Mouse (Mus musculus) G1E (cell line): ENCODE measurements around the gene Olfr830. TPM values are rescaled to one million over a fixed set of nuclear protein-coding genes. Genes with fewer than 3 reads are reported as not detected.
"Not testable (repeated sequence)": the region's sequence is repeated elsewhere in the genome, so short reads cannot be mapped to it uniquely, and the experiment has no call there.

Source experiments
- ATAC-seq: 2 replicates; pipeline ENCODE4 v1.8.0; 2016; ENCODE audit warnings: mild to moderate bottlenecking; ENCODE audit not compliant: insufficient number of reproducible peaks, poor library complexity, low FRiP score, severe bottlenecking; ENCODE audit errors: extremely low read depth
- DNase-seq: peaks from one replicate; pipeline ENCODE4 v3.0.0; 2012; ENCODE audit warnings: low spot score
- H3K27me3 ChIP-seq: 2 replicates; pipeline ENCODE4 v1.6.1; 2012; ENCODE audit warnings: mild to moderate bottlenecking, low read length, inconsistent platforms; ENCODE audit not compliant: insufficient read depth
- H3K36me3 ChIP-seq: replicated peaks from 2 replicates; pipeline ENCODE3; 2012; ENCODE audit warnings: mild to moderate bottlenecking, inconsistent platforms
- H3K4me1 ChIP-seq: 2 replicates; pipeline ENCODE4 v1.6.1; 2012; ENCODE audit warnings: low read depth, low read length, inconsistent platforms, mixed read lengths; ENCODE audit not compliant: insufficient read depth
- H3K4me3 ChIP-seq: 2 replicates; pipeline ENCODE4 v1.5.1; 2012; ENCODE audit warnings: low read depth, mild to moderate bottlenecking, inconsistent platforms, low read length, moderate library complexity, mixed read lengths
- H3K9me3 ChIP-seq: replicated peaks from 2 replicates; pipeline ENCODE4 v1.6.1; 2012; ENCODE audit warnings: inconsistent platforms
- CTCF ChIP-seq: IDR thresholded peaks from 2 replicates; pipeline ENCODE4 v1.5.1; 2012; ENCODE audit warnings: low read depth, low read length, inconsistent platforms, mixed read lengths
- GATA1 ChIP-seq: IDR thresholded peaks from 2 replicates; pipeline ENCODE4 v1.6.1; 2012; ENCODE audit warnings: borderline replicate concordance, low read length, inconsistent platforms, mixed read lengths
- GATA2 ChIP-seq: IDR thresholded peaks from 2 replicates; pipeline ENCODE4 v1.6.1; 2012; ENCODE audit warnings: low read depth, low read length, inconsistent platforms, borderline replicate concordance
- POLR2AphosphoS5 ChIP-seq: IDR thresholded peaks from 2 replicates; pipeline ENCODE4 v1.6.1; 2012; ENCODE audit warnings: low read depth, low read length, inconsistent platforms; ENCODE audit not compliant: insufficient replicate concordance
- TAL1 ChIP-seq: conservative IDR thresholded peaks from 2 replicates; pipeline ENCODE4 v1.6.1; 2012; ENCODE audit warnings: low read depth, low read length, inconsistent platforms, mixed read lengths
- polyA plus RNA-seq: library from polyadenylated mRNA; stranded (reverse); fragments of >175 nt; gene quantifications from 2 replicates; pipeline ENCODE4 v1.2.3, GENCODE M21; 2012
- total RNA-seq, 2 experiments: library from RNA; stranded (forward) in 1 of 2; stranded (reverse) in 1 of 2; fragments of 200-1000 nt in 1 of 2; fragments of >200 nt in 1 of 2; fragmentation: Nextera tagmentation in 1 of 2; gene quantifications; 2 replicates each; pipeline ENCODE4 v1.2.3; 2014 to 2017

Gene Olfr830
- total RNA-seq (2014; fragmentation: Nextera tagmentation) (not detected in 2 replicates), total RNA-seq (2017) (not detected in 2 replicates), polyA plus RNA-seq (not detected in 2 replicates)

- Histone ChIP-seq H3K27me3 (no peaks in the 10 kb centered on the region), H3K9me3 (no peaks in the 10 kb centered on the region), H3K4me3 (no peak within 1 kb of the TSS), H3K36me3 (no peaks in the 10 kb centered on the region), H3K4me1 (no peaks in the 10 kb centered on the region)
- DNase-seq (no peak), ATAC-seq (no peak)
- TF ChIP-seq GATA1: no peak
- no peak for TF ChIP-seq POLR2AphosphoS5
- no peak for TF ChIP-seq CTCF
- no peak for TF ChIP-seq GATA2
- no peak for TF ChIP-seq TAL1
These were observed at the start of gene Olfr830 for GRCm38 (mm10) chr9:18874393-18874792. Olfr830 (plus strand) TSS chr9:18874693.

- no peaks in the 10 kb centered on the region for H3K9me3 ChIP-seq
- no peaks in the 10 kb centered on the region for H3K36me3 ChIP-seq
- no peak for TF ChIP-seq CTCF
- no peak for TF ChIP-seq GATA1
- no peak for ATAC-seq
- DNase-seq: no peak
- no peak within 1 kb of the TSS for H3K4me3 ChIP-seq
- no peaks in the 10 kb centered on the region for H3K4me1 ChIP-seq
- no peaks in the 10 kb centered on the region for H3K27me3 ChIP-seq
These were observed 19.9 kb upstream of the Olfr830 start, which contains the start of gene Olfr829 for GRCm38 (mm10) chr9:18854633-18855032. Olfr829 (plus strand) TSS chr9:18854933.

- not testable (repeated sequence) for H3K9me3 ChIP-seq, ATAC-seq, H3K36me3 ChIP-seq, DNase-seq, H3K4me3 ChIP-seq, H3K27me3 ChIP-seq, H3K4me1 ChIP-seq
These were observed 33.2 kb downstream of the Olfr830 start for GRCm38 (mm10) chr9:18907699-18908098.

- H3K4me1 ChIP-seq, H3K27me3 ChIP-seq, ATAC-seq: not testable (repeated sequence)
These were observed 53.4 kb downstream of the Olfr830 start for GRCm38 (mm10) chr9:18927921-18928320.

More at GRCm38 (mm10) chr9:18927921-18928320, 53.4 kb downstream of the Olfr830 start:
- not testable (repeated sequence) for H3K9me3 ChIP-seq, H3K36me3 ChIP-seq, DNase-seq, H3K4me3 ChIP-seq

Other genes with a start within 250 kb of the Olfr830 start
- not detected in 2 replicates for gene Muc16, start 200.2 kb upstream of the Olfr830 start, total RNA-seq (2014; fragmentation: Nextera tagmentation)
- 0.06 and 0.22 TPM in 2 replicates for gene Muc16, start 200.2 kb upstream of the Olfr830 start, total RNA-seq (2017)
- not detected in 2 replicates for gene Muc16, start 200.2 kb upstream of the Olfr830 start, polyA plus RNA-seq
- gene Olfr24, start 110.7 kb upstream of the Olfr830 start, total RNA-seq (2014; fragmentation: Nextera tagmentation): not detected in 2 replicates
- gene Olfr24, start 110.7 kb upstream of the Olfr830 start, total RNA-seq (2017): 0.06 and 0.49 TPM in 2 replicates
- not detected in 2 replicates for gene Olfr24, start 110.7 kb upstream of the Olfr830 start, polyA plus RNA-seq
- not detected in 2 replicates for gene Olfr828, start 55.2 kb upstream of the Olfr830 start, total RNA-seq (2014; fragmentation: Nextera tagmentation)
- gene Olfr828, start 55.2 kb upstream of the Olfr830 start, total RNA-seq (2017): 0.05 and 0.12 TPM in 2 replicates
- gene Olfr828, start 55.2 kb upstream of the Olfr830 start, polyA plus RNA-seq: not detected in 2 replicates
- not detected in 2 replicates for gene Olfr829, start 19.8 kb upstream of the Olfr830 start, total RNA-seq (2014; fragmentation: Nextera tagmentation)
- 0.05 and 0.12 TPM in 2 replicates for gene Olfr829, start 19.8 kb upstream of the Olfr830 start, total RNA-seq (2017)
- gene Olfr829, start 19.8 kb upstream of the Olfr830 start, polyA plus RNA-seq: not detected in 2 replicates
- not detected in 2 replicates for gene Olfr832, start 62.4 kb downstream of the Olfr830 start, total RNA-seq (2014; fragmentation: Nextera tagmentation)
- 0.05 and 0.06 TPM in 2 replicates for gene Olfr832, start 62.4 kb downstream of the Olfr830 start, total RNA-seq (2017)
- not detected in 2 replicates for gene Olfr832, start 62.4 kb downstream of the Olfr830 start, polyA plus RNA-seq
- not detected in 2 replicates for gene Olfr834, start 113.3 kb downstream of the Olfr830 start, total RNA-seq (2014; fragmentation: Nextera tagmentation)
- gene Olfr834, start 113.3 kb downstream of the Olfr830 start, total RNA-seq (2017): not detected in 2 replicates
- not detected in 2 replicates for gene Olfr834, start 113.3 kb downstream of the Olfr830 start, polyA plus RNA-seq
- not detected in 2 replicates for gene Olfr835, start 158.0 kb downstream of the Olfr830 start, total RNA-seq (2014; fragmentation: Nextera tagmentation)
- gene Olfr835, start 158.0 kb downstream of the Olfr830 start, total RNA-seq (2017): 0.06 and 0.44 TPM in 2 replicates
- gene Olfr835, start 158.0 kb downstream of the Olfr830 start, polyA plus RNA-seq: not detected in 2 replicates
- gene Olfr836, start 245.7 kb downstream of the Olfr830 start, total RNA-seq (2014; fragmentation: Nextera tagmentation): not detected in 2 replicates
- 0.12 and 0.27 TPM in 2 replicates for gene Olfr836, start 245.7 kb downstream of the Olfr830 start, total RNA-seq (2017)
- gene Olfr836, start 245.7 kb downstream of the Olfr830 start, polyA plus RNA-seq: not detected in 2 replicates